Mouse (Mus musculus): ENCODE results near the gene Slc47a1. TPM values are rescaled to one million over a fixed set of nuclear protein-coding genes. Genes with fewer than 3 reads are reported as not detected.

The Slc47a1 gene
- 73.8 TPM for polyA plus RNA-seq (2014; fragmentation: Illumina TruSeq; extraction: RNeasy Lipid Tissue Mini Kit (QIAGEN cat#74804); ENCODE audit: low replicate concordance)

DNA sequence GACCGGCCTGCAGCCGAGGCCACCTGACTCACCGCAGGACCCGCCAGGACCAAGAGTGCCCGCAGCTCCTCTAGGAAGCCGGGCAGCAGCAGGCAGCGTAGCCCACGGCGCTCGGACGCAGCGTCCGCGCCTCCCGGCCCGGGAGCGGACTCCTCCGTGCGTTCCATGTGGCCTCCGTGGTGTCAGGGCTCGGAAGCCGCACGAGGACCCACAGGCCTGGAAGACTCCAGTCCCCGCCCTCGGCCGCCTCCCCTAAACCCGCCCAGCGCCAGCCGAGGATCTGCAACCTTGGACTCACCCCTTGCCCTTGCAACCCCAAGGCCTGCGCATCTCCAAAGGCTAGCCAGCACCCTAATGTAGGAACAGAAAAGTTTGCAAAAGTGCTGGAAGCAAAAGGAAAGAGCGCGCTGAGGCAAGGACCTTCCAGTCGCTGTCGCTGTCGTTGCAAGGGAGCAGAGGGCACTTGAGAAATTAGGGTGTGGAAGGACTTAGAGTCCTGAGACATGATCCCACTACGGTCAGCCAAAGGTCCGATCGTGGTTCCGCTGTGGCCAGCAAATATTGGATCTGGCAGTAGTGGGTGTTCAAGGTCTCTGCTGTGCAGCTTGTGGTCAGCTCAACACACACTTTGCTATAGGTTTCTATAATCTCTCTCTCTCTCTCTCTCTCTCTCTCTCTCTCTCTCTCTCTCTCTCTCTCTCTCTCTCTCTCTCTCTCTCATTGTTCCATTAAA, at the start of gene Slc47a1:
Gene Slc47a1, minus strand, starts transcription at position 465 of the 733 bp plus-strand sequence.

DNA sequence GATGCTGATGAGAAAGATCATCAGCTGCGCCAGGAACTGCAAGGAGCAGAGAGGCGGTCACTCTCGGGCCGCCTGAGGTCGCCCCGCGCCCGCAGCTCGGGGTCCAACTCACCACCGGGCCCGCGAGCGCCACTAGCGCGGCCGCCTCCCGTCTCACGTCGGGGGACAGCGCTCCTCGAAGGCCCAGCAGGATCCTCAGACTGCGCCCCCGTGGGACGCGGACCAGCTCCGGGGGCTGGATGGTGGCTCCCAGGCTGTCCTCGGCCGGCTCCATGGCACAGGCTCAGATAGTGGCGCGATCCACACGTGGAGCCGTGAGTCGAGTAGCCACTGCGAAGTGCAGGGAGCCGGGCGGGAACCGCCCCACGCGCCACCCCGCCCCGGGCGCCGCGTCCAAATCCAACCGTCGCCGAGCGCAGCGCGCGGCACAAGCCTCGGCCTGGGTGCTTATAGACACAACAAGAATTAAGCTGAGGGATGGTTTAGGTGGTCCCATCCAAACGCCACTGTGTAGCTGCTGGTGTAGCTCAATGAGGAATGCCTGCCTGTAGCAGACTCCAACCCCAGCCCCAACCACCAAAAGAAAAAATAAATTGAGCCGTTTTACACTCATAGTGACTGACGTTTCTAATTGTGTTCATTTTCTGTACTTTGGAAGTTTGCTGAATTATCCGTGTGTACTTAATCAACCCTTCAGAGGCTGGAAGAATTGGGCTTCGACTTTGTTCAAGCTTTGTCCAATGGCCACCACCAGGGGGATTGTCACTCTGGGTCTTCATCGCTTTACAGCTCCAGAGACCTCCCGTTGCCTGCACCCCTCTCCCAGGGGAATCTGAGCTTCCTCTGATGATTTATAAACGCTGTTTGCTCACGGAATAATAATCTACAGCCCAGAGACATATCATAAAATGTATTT, 35.4 kb downstream of the Slc47a1 start, which contains the start of gene Slc47a2:
Gene Slc47a2, minus strand, starts transcription at position 356 of the 916 bp plus-strand sequence.

Other genes starting within 250 kb of the Slc47a1 start
- gene Usp22, start 203.3 kb downstream of the Slc47a1 start, polyA plus RNA-seq (2014; fragmentation: Illumina TruSeq; extraction: RNeasy Lipid Tissue Mini Kit (QIAGEN cat#74804); ENCODE audit: low replicate concordance) = 12.7 TPM
- gene Aldh3a1, start 170.8 kb downstream of the Slc47a1 start, polyA plus RNA-seq (2014; fragmentation: Illumina TruSeq; extraction: RNeasy Lipid Tissue Mini Kit (QIAGEN cat#74804); ENCODE audit: low replicate concordance) = not detected
- gene Aldh3a2, start 110.9 kb downstream of the Slc47a1 start, polyA plus RNA-seq (2014; fragmentation: Illumina TruSeq; extraction: RNeasy Lipid Tissue Mini Kit (QIAGEN cat#74804); ENCODE audit: low replicate concordance) = 169 TPM
- not detected for gene Slc47a2, start 35.5 kb downstream of the Slc47a1 start, polyA plus RNA-seq (2014; fragmentation: Illumina TruSeq; extraction: RNeasy Lipid Tissue Mini Kit (QIAGEN cat#74804); ENCODE audit: low replicate concordance)
- not detected for gene Rnf112, start 75.8 kb upstream of the Slc47a1 start, polyA plus RNA-seq (2014; fragmentation: Illumina TruSeq; extraction: RNeasy Lipid Tissue Mini Kit (QIAGEN cat#74804); ENCODE audit: low replicate concordance)
- not detected for gene Mfap4, start 107.1 kb upstream of the Slc47a1 start, polyA plus RNA-seq (2014; fragmentation: Illumina TruSeq; extraction: RNeasy Lipid Tissue Mini Kit (QIAGEN cat#74804); ENCODE audit: low replicate concordance)
- gene Mapk7, start 116.1 kb upstream of the Slc47a1 start, polyA plus RNA-seq (2014; fragmentation: Illumina TruSeq; extraction: RNeasy Lipid Tissue Mini Kit (QIAGEN cat#74804); ENCODE audit: low replicate concordance) = 0.26 TPM
- not detected for gene B9d1, start 126.8 kb upstream of the Slc47a1 start, polyA plus RNA-seq (2014; fragmentation: Illumina TruSeq; extraction: RNeasy Lipid Tissue Mini Kit (QIAGEN cat#74804); ENCODE audit: low replicate concordance)
- gene Epn2, start 201.3 kb upstream of the Slc47a1 start, polyA plus RNA-seq (2014; fragmentation: Illumina TruSeq; extraction: RNeasy Lipid Tissue Mini Kit (QIAGEN cat#74804); ENCODE audit: low replicate concordance) = 5.1 TPM

Measured in small intestine, adult 10 weeks (tissue).